Mouse (Mus musculus): ENCODE results near the gene Ufsp1.

DNA sequence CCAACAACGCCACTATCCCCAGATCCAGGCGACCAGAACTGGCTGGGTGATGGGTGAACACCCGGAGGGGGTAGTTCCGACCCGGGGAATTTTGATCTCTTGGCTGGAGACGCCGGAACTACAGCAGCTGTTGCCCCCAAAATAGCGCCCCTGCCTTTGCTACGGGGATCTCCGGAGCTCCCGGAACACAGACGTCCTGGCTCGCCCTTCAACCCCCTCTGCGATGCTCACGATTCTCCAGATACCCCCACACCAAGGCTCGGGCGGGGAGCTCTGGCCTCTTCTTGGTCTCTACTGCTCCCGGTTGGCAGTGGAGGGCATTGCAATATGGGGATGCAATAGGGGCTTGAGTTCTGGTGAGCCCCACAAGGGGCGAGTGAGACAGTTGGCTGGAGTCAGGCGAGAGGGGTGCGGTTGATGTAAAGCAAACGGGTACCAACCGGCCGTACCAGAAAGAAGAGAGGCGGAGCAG lies 5.4 kb upstream of the Ufsp1 start:
- peak; percentile 63 for TF ChIP-seq CTCF (IDR thresholded peaks at IDR 0.05; ENCODE audit: low read depth)
- no peak for TF ChIP-seq EP300 (optimal IDR thresholded peaks at IDR 0.05)
